Mouse (Mus musculus) forebrain, embryonic 14.5 days (tissue): ENCODE data around the gene Ugt3a1. TPM values are rescaled to one million over a fixed set of nuclear protein-coding genes. Genes with fewer than 3 reads are reported as not detected.

Source experiments
- ATAC-seq: fragments of 200-750 bp; cut with Nextera tagmentation; 2 replicates; pipeline ENCODE4 v1.8.0; 2017; ENCODE audit warnings: mild to moderate bottlenecking, moderate library complexity
- DNase-seq: peaks from one replicate; pipeline ENCODE4 v3.0.0-alpha.2; 2015; ENCODE audit warnings: low spot score
- H3K27ac ChIP-seq: fragments of 300-500 bp; sonication (generic); 2 replicates; pipeline ENCODE4 v1.5.1; 2014; ENCODE audit warnings: low read depth, mild to moderate bottlenecking, control low read depth, low read length, moderate library complexity
- H3K27me3 ChIP-seq: fragments of 300-500 bp; sonication (generic); replicated peaks from 2 replicates; pipeline ENCODE4 v1.6.1; 2014; ENCODE audit warnings: low read length, control low read depth, mixed read lengths; ENCODE audit not compliant: control insufficient read depth, insufficient read depth
- H3K36me3 ChIP-seq: fragments of 300-500 bp; sonication (generic); 2 replicates; pipeline ENCODE4 v1.6.1; 2014; ENCODE audit warnings: low read length, control low read depth; ENCODE audit not compliant: control insufficient read depth, insufficient read depth
- H3K4me1 ChIP-seq: fragments of 300-500 bp; sonication (generic); 2 replicates; pipeline ENCODE4 v1.6.1; 2014; ENCODE audit warnings: antibody characterized with exemption, low read length, control low read depth; ENCODE audit not compliant: control insufficient read depth, insufficient read depth
- H3K4me2 ChIP-seq: fragments of 300-500 bp; sonication (generic); 2 replicates; pipeline ENCODE4 v1.6.1; 2014; ENCODE audit warnings: mild to moderate bottlenecking, control low read depth, low read length
- H3K4me3 ChIP-seq: fragments of 300-500 bp; sonication (generic); 2 replicates; pipeline ENCODE4 v1.5.1; 2014; ENCODE audit warnings: low read depth, low read length, control low read depth
- H3K9ac ChIP-seq: fragments of 300-500 bp; sonication (generic); 2 replicates; pipeline ENCODE4 v1.6.1; 2014; ENCODE audit warnings: mild to moderate bottlenecking, low read length, control low read depth, moderate library complexity
- H3K9me3 ChIP-seq: fragments of 300-500 bp; sonication (generic); replicated peaks from 2 replicates; pipeline ENCODE4 v1.6.1; 2016; ENCODE audit warnings: low read length, control low read depth, mixed read lengths; ENCODE audit not compliant: control insufficient read depth
- WGBS: fragments of 180-500 bp; shearing (Covaris S2); extraction: QIAGEN DNeasy Blood & Tissue Kit; methylation state at CpG from one replicate; pipeline ENCODE4 v1.1.7; 2014; 5-methylcytosine and 5-hydroxymethylcytosine counted together
- polyA plus RNA-seq: library from polyadenylated mRNA; unstranded; fragments of >200 nt; fragmentation: Nextera tagmentation; extraction: Ambion mirVana; gene quantifications from 2 replicates; pipeline ENCODE4 v1.2.1, GENCODE M21; 2014

The Ugt3a1 gene
- polyA plus RNA-seq, 1 experiment from 2014 or later: not detected

- Histone ChIP-seq H3K9ac (no peak overlapping the region), H3K27me3 (no peaks in the 10 kb centered on the region), H3K27ac (no peak overlapping the region), H3K36me3 (no peaks in the 10 kb centered on the region), H3K9me3 (no peaks in the 10 kb centered on the region), H3K4me3 (no peak overlapping the region), H3K4me1 (no peaks in the 10 kb centered on the region), H3K4me2 (no peak overlapping the region)
- 73% methylated on average over 2 of the region's 2 CpGs for WGBS
- no peak for ATAC-seq
- DNase-seq: no peak
Observed at GRCm38 (mm10) chr15:9289660-9290059, 13.0 kb downstream of the Ugt3a1 start.

- Histone ChIP-seq H3K9me3 (no peaks in the 10 kb centered on the region), H3K27me3 (no peaks in the 10 kb centered on the region), H3K4me1 (no peaks in the 10 kb centered on the region), H3K4me2 (no peak overlapping the region), H3K36me3 (no peaks in the 10 kb centered on the region), H3K27ac (no peak overlapping the region), H3K4me3 (no peak overlapping the region), H3K9ac (no peak overlapping the region)
- ATAC-seq (no peak), DNase-seq (no peak)
- 82% methylated on average over 8 of the region's 8 CpGs for WGBS
Observed at GRCm38 (mm10) chr15:9305978-9306692, 29.4 kb downstream of the Ugt3a1 start.

- 78% methylated on average over 2 of the region's 2 CpGs for WGBS
- H3K9me3 ChIP-seq: no peaks in the 10 kb centered on the region
- H3K4me1 ChIP-seq: no peaks in the 10 kb centered on the region
- no peaks in the 10 kb centered on the region for H3K27me3 ChIP-seq
- no peak overlapping the region for H3K27ac ChIP-seq
- H3K4me2 ChIP-seq: no peak overlapping the region
- no peak overlapping the region for H3K4me3 ChIP-seq
- no peak for DNase-seq
- no peaks in the 10 kb centered on the region for H3K36me3 ChIP-seq
- H3K9ac ChIP-seq: no peak overlapping the region
- ATAC-seq: no peak
Observed at GRCm38 (mm10) chr15:9334596-9334995, 57.9 kb downstream of the Ugt3a1 start.

GRCm38 (mm10) chr15:9335341-9335740, 58.7 kb downstream of the Ugt3a1 start, which contains the start of gene Ugt3a2:
Ugt3a2 (plus strand) TSS chr15:9335550.
- no peak within 1 kb of the TSS for H3K4me3 ChIP-seq
- H3K9me3 ChIP-seq: no peaks in the 10 kb centered on the region
- H3K36me3 ChIP-seq: no peaks in the 10 kb centered on the region
- no peak within 1 kb of the TSS for H3K9ac ChIP-seq
- no peak within 1 kb of the TSS for H3K27ac ChIP-seq
- H3K4me1 ChIP-seq: no peaks in the 10 kb centered on the region
- no peak for DNase-seq
- H3K4me2 ChIP-seq: no peak within 1 kb of the TSS
- no peak for ATAC-seq
- no peaks in the 10 kb centered on the region for H3K27me3 ChIP-seq
- 88% methylated on average over 4 of the region's 4 CpGs for WGBS

- 87% methylated on average over 3 of the region's 3 CpGs for WGBS
- no peak for DNase-seq
Observed at GRCm38 (mm10) chr15:9336616-9337015, 59.9 kb downstream of the Ugt3a1 start.

GRCm38 (mm10) chr15:9337021-9337420, 60.3 kb downstream of the Ugt3a1 start:
- Histone ChIP-seq H3K27me3 (no peaks in the 10 kb centered on the region), H3K36me3 (no peaks in the 10 kb centered on the region), H3K4me1 (no peaks in the 10 kb centered on the region), H3K4me3 (no peak overlapping the region), H3K27ac (no peak overlapping the region), H3K4me2 (no peak overlapping the region), H3K9ac (no peak overlapping the region), H3K9me3 (no peaks in the 10 kb centered on the region)
- no peak for DNase-seq
- 69% methylated on average over 3 of the region's 3 CpGs for WGBS
- ATAC-seq: no peak

More at GRCm38 (mm10) chr15:9336616-9337015, 59.9 kb downstream of the Ugt3a1 start:
- Histone ChIP-seq H3K4me3 (no peak overlapping the region), H3K27ac (no peak overlapping the region), H3K27me3 (no peaks in the 10 kb centered on the region), H3K4me1 (no peaks in the 10 kb centered on the region), H3K9ac (no peak overlapping the region), H3K4me2 (no peak overlapping the region), H3K9me3 (no peaks in the 10 kb centered on the region), H3K36me3 (no peaks in the 10 kb centered on the region)
- no peak for ATAC-seq

- no peak for ATAC-seq
- no peak overlapping the region for H3K4me3 ChIP-seq
- 52% methylated on average over 3 of the region's 3 CpGs for WGBS
- H3K27ac ChIP-seq: no peak overlapping the region
- no peaks in the 10 kb centered on the region for H3K27me3 ChIP-seq
- H3K4me1 ChIP-seq: no peaks in the 10 kb centered on the region
- no peak for DNase-seq
- no peak overlapping the region for H3K9ac ChIP-seq
- no peaks in the 10 kb centered on the region for H3K9me3 ChIP-seq
- H3K4me2 ChIP-seq: no peak overlapping the region
- H3K36me3 ChIP-seq: no peaks in the 10 kb centered on the region
Observed at GRCm38 (mm10) chr15:9348739-9349138, 72.1 kb downstream of the Ugt3a1 start.

GRCm38 (mm10) chr15:9362801-9363200, 86.1 kb downstream of the Ugt3a1 start:
- Histone ChIP-seq H3K27ac (no peak overlapping the region), H3K9me3 (no peaks in the 10 kb centered on the region), H3K36me3 (no peaks in the 10 kb centered on the region), H3K9ac (no peak overlapping the region), H3K4me1 (no peaks in the 10 kb centered on the region), H3K27me3 (no peaks in the 10 kb centered on the region), H3K4me2 (no peak overlapping the region), H3K4me3 (no peak overlapping the region)
- ATAC-seq (no peak), DNase-seq (no peak)
- WGBS: 70% methylated on average over 2 of the region's 2 CpGs
